Mouse (Mus musculus) neural tube, embryonic 11.5 days (tissue): ENCODE results near the gene Cyp3a13. TPM values are rescaled to one million over a fixed set of nuclear protein-coding genes. Genes with fewer than 3 reads are reported as not detected.
"Not testable (repeated sequence)": the region's sequence is repeated elsewhere in the genome, so short reads cannot be mapped to it uniquely, and the experiment has no call there.

Experiments used
- ATAC-seq: fragments of 200-750 bp; cut with Nextera tagmentation; 2 replicates; pipeline ENCODE4 v1.8.0; 2017; ENCODE audit warnings: moderate number of reproducible peaks, mild to moderate bottlenecking, moderate TSS enrichment, moderate library complexity; ENCODE audit not compliant: insufficient read depth, low FRiP score, low TSS enrichment
- DNase-seq: peaks from one replicate; pipeline ENCODE4 v3.0.0-alpha.2; 2015; ENCODE audit warnings: low spot score
- H3K27ac ChIP-seq: fragments of 300-500 bp; sonication (generic); 2 replicates; pipeline ENCODE4 v1.5.1; 2014; ENCODE audit warnings: low read depth, mild to moderate bottlenecking, low read length
- H3K27me3 ChIP-seq: fragments of 300-500 bp; sonication (generic); 2 replicates; pipeline ENCODE4 v1.6.1; 2014; ENCODE audit warnings: mild to moderate bottlenecking, low read length, mixed read lengths; ENCODE audit not compliant: control insufficient read depth, insufficient read depth
- H3K36me3 ChIP-seq: fragments of 300-500 bp; sonication (generic); 2 replicates; pipeline ENCODE4 v1.6.1; 2014; ENCODE audit warnings: mild to moderate bottlenecking, low read length, moderate library complexity, mixed read lengths; ENCODE audit not compliant: control insufficient read depth, insufficient read depth
- H3K4me1 ChIP-seq: fragments of 300-500 bp; sonication (generic); 2 replicates; pipeline ENCODE4 v1.6.1; 2014; ENCODE audit warnings: low read length, mixed read lengths; ENCODE audit not compliant: control insufficient read depth, insufficient read depth
- H3K4me2 ChIP-seq: fragments of 300-500 bp; sonication (generic); 2 replicates; pipeline ENCODE4 v1.6.1; 2014; ENCODE audit warnings: low read depth, mild to moderate bottlenecking, moderate library complexity
- H3K4me3 ChIP-seq: fragments of 300-500 bp; sonication (generic); 2 replicates; pipeline ENCODE4 v1.5.1; 2014; ENCODE audit warnings: low read depth, low read length
- H3K9ac ChIP-seq: fragments of 300-500 bp; sonication (generic); 2 replicates; pipeline ENCODE4 v1.6.1; 2014; ENCODE audit warnings: mild to moderate bottlenecking, low read length
- H3K9me3 ChIP-seq: fragments of 300-500 bp; sonication (generic); 2 replicates; pipeline ENCODE4 v1.6.1; 2016; ENCODE audit warnings: low read length; ENCODE audit not compliant: control insufficient read depth
- WGBS: fragments of 180-500 bp; shearing (Covaris S2); extraction: QIAGEN DNeasy Blood & Tissue Kit; methylation state at CpG from one replicate; pipeline ENCODE4 v1.1.7; 2014; 5-methylcytosine and 5-hydroxymethylcytosine counted together
- polyA plus RNA-seq: library from polyadenylated mRNA; unstranded; fragments of >200 nt; fragmentation: Nextera tagmentation; extraction: Ambion mirVana; gene quantifications from 2 replicates; pipeline ENCODE4 v1.2.1, GENCODE M21; 2014

Gene Cyp3a13
- polyA plus RNA-seq, 1 experiment from 2014 or later: 0.08 TPM

GRCm38 (mm10) chr5:137864008-137864407 lies 57.4 kb downstream of the Cyp3a13 start:
- not testable (repeated sequence) for H3K9me3 ChIP-seq, H3K4me2 ChIP-seq, H3K4me3 ChIP-seq, ATAC-seq, H3K27ac ChIP-seq, H3K27me3 ChIP-seq, DNase-seq, H3K4me1 ChIP-seq, H3K9ac ChIP-seq, H3K36me3 ChIP-seq
- WGBS: 100% methylated on average over 1 of the region's 1 CpGs

GRCm38 (mm10) chr5:137857960-137858710 lies 63.3 kb downstream of the Cyp3a13 start, which contains the start of gene Pilrb1:
Gene Pilrb1, minus strand, starts transcription at chr5:137858106.
- not testable (repeated sequence) for H3K27ac ChIP-seq, H3K27me3 ChIP-seq, H3K4me2 ChIP-seq, ATAC-seq, H3K36me3 ChIP-seq, H3K4me3 ChIP-seq, H3K9me3 ChIP-seq, DNase-seq, H3K9ac ChIP-seq, H3K4me1 ChIP-seq
- 78% methylated on average over 2 of the region's 2 CpGs for WGBS

- H3K9ac ChIP-seq, H3K9me3 ChIP-seq, H3K27ac ChIP-seq, H3K4me2 ChIP-seq, DNase-seq, H3K4me3 ChIP-seq, H3K27me3 ChIP-seq, H3K36me3 ChIP-seq, H3K4me1 ChIP-seq, ATAC-seq: not testable (repeated sequence)
- 76% methylated on average over 4 of the region's 5 CpGs for WGBS
These were observed 64.5 kb downstream of the Cyp3a13 start for GRCm38 (mm10) chr5:137856870-137857269.

GRCm38 (mm10) chr5:137854907-137855306 lies 66.5 kb downstream of the Cyp3a13 start:
- DNase-seq, H3K27ac ChIP-seq, H3K36me3 ChIP-seq, H3K9ac ChIP-seq, H3K4me1 ChIP-seq, ATAC-seq, H3K9me3 ChIP-seq, H3K4me3 ChIP-seq, H3K27me3 ChIP-seq, H3K4me2 ChIP-seq: not testable (repeated sequence)
- 84% methylated on average over 3 of the region's 3 CpGs for WGBS

- DNase-seq, H3K27ac ChIP-seq, H3K4me3 ChIP-seq, H3K36me3 ChIP-seq, H3K9me3 ChIP-seq, H3K4me1 ChIP-seq, ATAC-seq, H3K27me3 ChIP-seq, H3K4me2 ChIP-seq, H3K9ac ChIP-seq: not testable (repeated sequence)
- WGBS: 92% methylated on average over 1 of the region's 1 CpGs
These were observed 71.1 kb downstream of the Cyp3a13 start for GRCm38 (mm10) chr5:137850313-137850712.

Other genes starting within 250 kb of the Cyp3a13 start
- 13.6 and 14.6 TPM in 2 replicates for gene Agfg2, start 236.9 kb downstream of the Cyp3a13 start, polyA plus RNA-seq
- 3.8 and 4.4 TPM in 2 replicates for gene Nyap1, start 180.0 kb downstream of the Cyp3a13 start, polyA plus RNA-seq
- gene Tsc22d4, start 175.9 kb downstream of the Cyp3a13 start, polyA plus RNA-seq: 73.9 and 75.6 TPM in 2 replicates
- 71.1 and 71.2 TPM in 2 replicates for gene Ppp1r35, start 142.8 kb downstream of the Cyp3a13 start, polyA plus RNA-seq
- gene Mepce, start 134.0 kb downstream of the Cyp3a13 start, polyA plus RNA-seq: 10.0 and 10.7 TPM in 2 replicates
- gene Zcwpw1, start 133.8 kb downstream of the Cyp3a13 start, polyA plus RNA-seq: 11.4 and 11.5 TPM in 2 replicates
- 0.33 and 0.84 TPM in 2 replicates for gene Pilra, start 85.3 kb downstream of the Cyp3a13 start, polyA plus RNA-seq
- gene Pilrb1, start 63.5 kb downstream of the Cyp3a13 start, polyA plus RNA-seq: not detected in 2 replicates
- gene Pilrb2, start 49.8 kb downstream of the Cyp3a13 start, polyA plus RNA-seq: not detected in 2 replicates
- gene Gjc3, start 41.5 kb upstream of the Cyp3a13 start, polyA plus RNA-seq: 0.09 TPM in 1 of 2 replicates, not detected in the other
- gene Azgp1, start 59.9 kb upstream of the Cyp3a13 start, polyA plus RNA-seq: not detected in 2 replicates
- not detected in 2 replicates for gene Smok3a, start 99.6 kb upstream of the Cyp3a13 start, polyA plus RNA-seq
- not detected in 2 replicates for gene Smok3b, start 99.8 kb upstream of the Cyp3a13 start, polyA plus RNA-seq
- gene Smok3c, start 131.6 kb upstream of the Cyp3a13 start, polyA plus RNA-seq: not detected in 2 replicates
- gene Zkscan1, start 163.5 kb upstream of the Cyp3a13 start, polyA plus RNA-seq: 43.8 and 45.1 TPM in 2 replicates
- 126 and 128 TPM in 2 replicates for gene Zscan21, start 195.3 kb upstream of the Cyp3a13 start, polyA plus RNA-seq
- 25.5 and 27.8 TPM in 2 replicates for gene Zfp113, start 234.1 kb upstream of the Cyp3a13 start, polyA plus RNA-seq
- 316 and 319 TPM in 2 replicates for gene Cops6, start 239.5 kb upstream of the Cyp3a13 start, polyA plus RNA-seq